Mouse (Mus musculus) liver, adult 2 months (tissue): ENCODE measurements around the gene Slc16a14.
"Not testable (repeated sequence)": the region's sequence is repeated elsewhere in the genome, so short reads cannot be mapped to it uniquely, and the experiment has no call there.

Experiments used
- CTCF ChIP-seq: fragments of 200-500 bp; IDR thresholded peaks from 2 replicates; pipeline ENCODE4 v1.5.1; 2011; ENCODE audit warnings: low read depth, low read length, control low read depth
- POLR2A ChIP-seq: fragments of 200-500 bp; IDR thresholded peaks from 2 replicates; pipeline ENCODE4 v1.6.1; 2011; ENCODE audit warnings: low read length, control low read depth; ENCODE audit not compliant: insufficient read depth; ENCODE audit errors: extremely low read depth

DNA sequence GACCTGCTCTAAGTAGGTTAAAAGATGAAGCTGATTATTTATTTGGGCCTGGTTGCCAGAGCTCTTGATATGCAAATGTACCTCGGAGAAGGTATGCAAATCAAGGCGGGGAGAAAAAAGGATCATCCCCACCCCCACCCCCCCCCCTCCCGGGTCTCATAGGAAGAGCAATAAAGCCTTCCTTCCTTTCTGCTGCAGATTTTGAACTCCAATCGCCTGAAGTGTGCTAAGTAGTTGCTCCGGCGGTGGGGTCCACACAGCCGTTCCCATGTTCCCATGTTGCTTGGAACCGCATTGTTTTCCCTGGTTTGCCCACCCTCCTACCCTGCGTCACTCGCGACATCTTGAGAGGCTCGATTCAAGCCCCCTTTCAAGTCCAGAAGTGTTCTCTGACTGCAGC is 26.8 kb upstream of the Slc16a14 start:
- TF ChIP-seq CTCF, POLR2A: not testable (repeated sequence)
